Mouse (Mus musculus) lung, postnatal 0 days (tissue): Measurements from ENCODE around the gene Rnf213. TPM values are rescaled to one million over a fixed set of nuclear protein-coding genes. Genes with fewer than 3 reads are reported as not detected.

Experiments
- ATAC-seq: fragments of 200-750 bp; cut with Nextera tagmentation; 2 replicates; pipeline ENCODE4 v1.8.0; 2017; ENCODE audit warnings: moderate library complexity
- DNase-seq: peaks from one replicate; pipeline ENCODE4 v3.0.0-alpha.2; 2016; ENCODE audit warnings: low spot score
- H3K27ac ChIP-seq: fragments of 300-500 bp; sonication (generic); 2 replicates; pipeline ENCODE4 v1.5.1; 2014; ENCODE audit warnings: antibody characterized with exemption, mild to moderate bottlenecking, low read length, mixed read lengths
- H3K27me3 ChIP-seq: fragments of 300-500 bp; sonication (generic); replicated peaks from 2 replicates; pipeline ENCODE4 v1.6.1; 2014; ENCODE audit warnings: low read length, mixed read lengths; ENCODE audit not compliant: insufficient read depth
- H3K36me3 ChIP-seq: fragments of 300-500 bp; sonication (generic); 2 replicates; pipeline ENCODE4 v1.6.1; 2014; ENCODE audit warnings: low read length, mixed read lengths; ENCODE audit not compliant: insufficient read depth
- H3K4me1 ChIP-seq: fragments of 300-500 bp; sonication (generic); 2 replicates; pipeline ENCODE4 v1.6.1; 2014; ENCODE audit warnings: antibody characterized with exemption, low read depth, low read length, mixed read lengths; ENCODE audit not compliant: insufficient read depth
- H3K4me2 ChIP-seq: fragments of 300-500 bp; sonication (generic); replicated peaks from 2 replicates; pipeline ENCODE4 v1.6.1; 2014; ENCODE audit warnings: low read depth, mild to moderate bottlenecking, low read length, moderate library complexity, mixed read lengths
- H3K4me3 ChIP-seq: fragments of 300-500 bp; sonication (generic); 2 replicates; pipeline ENCODE4 v1.5.1; 2014; ENCODE audit warnings: low read depth, low read length
- H3K9ac ChIP-seq: fragments of 300-500 bp; sonication (generic); replicated peaks from 2 replicates; pipeline ENCODE4 v1.6.1; 2014; ENCODE audit warnings: low read depth, mild to moderate bottlenecking
- H3K9me3 ChIP-seq: fragments of 300-500 bp; sonication (generic); 2 replicates; pipeline ENCODE4 v1.6.1; 2016; ENCODE audit warnings: low read length, mixed read lengths
- CTCF ChIP-seq: IDR thresholded peaks from 2 replicates; pipeline ENCODE4 v1.5.1; 2016; ENCODE audit warnings: antibody characterized with exemption, mild to moderate bottlenecking
- EP300 ChIP-seq: IDR thresholded peaks from 2 replicates; pipeline ENCODE4 v1.6.1; 2016; ENCODE audit warnings: antibody characterized with exemption, mild to moderate bottlenecking, control low read depth
- WGBS: fragments of 180-500 bp; shearing (Covaris S2); extraction: QIAGEN DNeasy Blood & Tissue Kit; methylation state at CpG from one replicate; pipeline ENCODE4 v1.1.7; 2014; 5-methylcytosine and 5-hydroxymethylcytosine counted together
- polyA plus RNA-seq: library from polyadenylated mRNA; unstranded; fragments of >200 nt; fragmentation: Nextera tagmentation; extraction: Ambion mirVana; gene quantifications from 2 replicates; pipeline ENCODE4 v1.2.1, GENCODE M21; 2015

The Rnf213 gene
- polyA plus RNA-seq, 1 experiment from 2014 or later, result 8.2 TPM

DNA sequence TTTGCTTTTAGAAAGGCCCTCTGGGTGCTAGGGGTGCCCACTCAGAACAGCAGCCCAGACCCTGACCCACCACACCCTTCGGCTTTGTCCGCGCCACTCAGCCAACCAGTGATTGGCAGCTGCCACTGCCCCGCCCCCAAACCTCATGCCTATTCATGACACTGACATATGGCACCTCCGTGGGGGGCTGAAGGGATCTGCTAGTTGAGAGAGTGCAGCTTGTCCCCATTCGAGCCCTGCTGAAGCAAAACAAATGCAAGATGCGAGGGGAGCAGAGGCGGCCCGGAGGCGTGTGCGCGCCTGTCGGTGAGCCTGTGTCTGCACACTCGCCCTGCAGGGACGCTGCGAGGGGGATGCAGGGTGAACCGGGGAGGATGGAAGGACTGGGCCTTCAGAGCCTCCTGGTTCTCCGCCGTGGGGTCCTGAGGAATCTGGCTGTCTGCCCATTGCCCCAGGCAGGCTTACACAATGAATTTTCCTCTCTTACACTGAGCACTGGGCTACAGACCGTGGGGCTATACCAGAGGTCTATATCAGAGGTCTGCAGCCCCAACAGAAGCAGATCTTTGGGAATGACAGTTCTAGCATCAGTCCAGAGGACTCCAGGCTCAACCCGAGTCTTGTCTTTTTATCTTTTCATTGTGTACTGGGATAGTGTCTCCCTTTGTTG is 122.2 kb downstream of the Rnf213 start:
- Histone ChIP-seq H3K4me3 (no peak overlapping the region), H3K9me3 (no peaks in the 10 kb centered on the region), H3K36me3 (no peaks in the 10 kb centered on the region), H3K27ac (no peak overlapping the region), H3K27me3 (0 out of 2 replicates have a peak, but pooled peaks cover 4% of the 10 kb centered on the region), H3K4me2 (no peak overlapping the region), H3K4me1 (no peaks in the 10 kb centered on the region), H3K9ac (no peak overlapping the region)
- TF ChIP-seq EP300 (no peak), CTCF (peak; percentile 45)
- 5% methylated on average over 21 of the region's 21 CpGs for WGBS
- ATAC-seq (no peak), DNase-seq (no peak)

DNA sequence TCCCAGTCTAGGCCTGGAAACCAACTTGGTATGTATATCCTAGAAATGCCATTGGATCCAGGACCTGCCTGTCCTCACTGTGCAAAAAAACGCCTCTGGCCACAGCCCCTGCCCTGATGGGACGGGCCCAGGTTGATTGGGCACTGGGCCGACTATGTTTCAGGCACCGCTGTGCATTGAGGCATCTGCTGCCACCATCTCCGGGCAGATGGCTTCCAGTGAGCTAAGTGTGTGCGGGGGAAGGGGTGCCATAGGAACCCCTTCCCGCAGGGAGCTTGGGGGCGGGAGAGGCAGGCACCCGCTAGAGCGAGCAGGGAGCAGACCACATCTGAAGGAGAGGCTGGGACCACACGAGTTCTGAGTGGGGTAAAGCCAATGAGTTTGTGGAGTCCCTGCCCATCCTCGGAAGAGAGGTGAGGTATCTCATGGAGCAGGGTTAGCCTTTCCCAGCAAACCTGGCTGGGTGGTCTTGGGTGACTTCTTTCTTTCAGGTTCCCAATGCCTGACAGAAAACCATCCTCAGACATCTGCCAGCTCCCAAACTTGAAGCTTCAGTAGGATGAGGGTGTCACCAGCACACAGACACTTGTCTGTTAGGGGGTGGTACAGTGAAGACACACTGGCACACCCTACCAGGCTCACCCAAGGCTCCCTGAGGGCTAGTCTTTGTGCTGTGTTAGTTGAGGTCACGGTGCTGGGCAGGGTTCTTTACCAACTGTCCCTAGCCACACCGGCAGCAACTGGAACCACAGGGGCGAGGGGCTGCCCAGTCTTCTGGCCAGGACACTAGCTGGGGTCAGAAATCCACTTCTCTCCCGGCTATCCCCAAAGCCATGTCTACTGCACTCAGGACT is 123.2 kb downstream of the Rnf213 start:
- Histone ChIP-seq H3K4me2 (no peak overlapping the region), H3K4me3 (no peak overlapping the region), H3K4me1 (no peaks in the 10 kb centered on the region), H3K27me3 (0 out of 2 replicates have a peak, but pooled peaks cover 4% of the 10 kb centered on the region), H3K9me3 (no peaks in the 10 kb centered on the region), H3K9ac (no peak overlapping the region), H3K27ac (no peak overlapping the region), H3K36me3 (no peaks in the 10 kb centered on the region)
- ATAC-seq (no peak), DNase-seq (no peak)
- 78% methylated on average over 16 of the region's 16 CpGs for WGBS
- TF ChIP-seq CTCF (no peak), EP300 (no peak)

DNA sequence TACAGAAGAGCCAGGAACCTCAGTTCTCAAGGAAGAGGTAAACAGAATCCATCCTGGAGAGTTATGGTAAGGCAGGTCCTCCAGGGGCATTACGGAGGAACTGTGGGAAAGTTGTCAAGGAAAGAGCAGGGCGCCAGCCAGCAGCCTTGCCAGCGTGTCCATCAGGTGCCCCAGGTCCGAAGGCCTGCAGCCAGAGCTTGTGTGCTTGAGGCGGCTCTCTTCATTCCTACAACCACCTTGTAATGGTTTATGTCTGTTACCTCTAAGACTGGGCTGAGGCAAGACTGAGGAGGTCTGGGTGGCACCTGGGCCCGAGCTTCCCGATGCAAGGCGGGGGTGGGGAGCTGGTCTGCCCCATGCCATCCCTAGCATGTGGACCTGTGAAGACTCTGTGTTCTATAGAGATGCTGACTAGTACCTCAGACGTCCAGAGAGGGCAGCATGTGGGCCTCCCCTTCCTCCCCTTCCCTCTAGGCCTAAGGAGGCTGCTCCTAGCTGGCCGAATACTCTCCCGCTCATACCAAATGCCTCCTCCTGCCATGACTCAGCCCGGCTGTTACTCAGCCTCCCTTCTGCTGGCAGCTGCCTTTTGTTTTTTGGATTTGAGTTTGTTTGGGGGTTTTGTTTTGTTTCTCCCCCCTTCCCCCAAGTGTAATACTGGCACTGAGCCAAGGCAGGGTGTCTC is 123.9 kb downstream of the Rnf213 start:
- H3K27me3 ChIP-seq, result 0 out of 2 replicates have a peak, but pooled peaks cover 4% of the 10 kb centered on the region
- H3K4me1 ChIP-seq, result no peaks in the 10 kb centered on the region
- 65% methylated on average over 12 of the region's 12 CpGs for WGBS
- no peak overlapping the region for H3K4me2 ChIP-seq
- no peak overlapping the region for H3K9ac ChIP-seq
- no peak overlapping the region for H3K27ac ChIP-seq
- H3K36me3 ChIP-seq, result no peaks in the 10 kb centered on the region
- peak; percentile 64 for ATAC-seq
- DNase-seq, result peak; percentile 63
- H3K4me3 ChIP-seq, result no peak overlapping the region
- H3K9me3 ChIP-seq, result no peaks in the 10 kb centered on the region
- TF ChIP-seq EP300, result no peak
- peak; percentile 49 for TF ChIP-seq CTCF

- H3K36me3 ChIP-seq, result no peaks in the 10 kb centered on the region
- H3K27me3 ChIP-seq, result 0 out of 2 replicates have a peak, but pooled peaks cover 4% of the 10 kb centered on the region
- H3K27ac ChIP-seq, result no peak overlapping the region
- ATAC-seq (no peak), DNase-seq (no peak)
- no peak overlapping the region for H3K4me3 ChIP-seq
- no peak overlapping the region for H3K4me2 ChIP-seq
- no peaks in the 10 kb centered on the region for H3K9me3 ChIP-seq
- 91% methylated on average over 1 of the region's 1 CpGs for WGBS
- TF ChIP-seq EP300, result no peak
- no peak overlapping the region for H3K9ac ChIP-seq
- no peaks in the 10 kb centered on the region for H3K4me1 ChIP-seq
These were observed 126.5 kb downstream of the Rnf213 start for GRCm38 (mm10) chr11:119519387-119519786.

DNA sequence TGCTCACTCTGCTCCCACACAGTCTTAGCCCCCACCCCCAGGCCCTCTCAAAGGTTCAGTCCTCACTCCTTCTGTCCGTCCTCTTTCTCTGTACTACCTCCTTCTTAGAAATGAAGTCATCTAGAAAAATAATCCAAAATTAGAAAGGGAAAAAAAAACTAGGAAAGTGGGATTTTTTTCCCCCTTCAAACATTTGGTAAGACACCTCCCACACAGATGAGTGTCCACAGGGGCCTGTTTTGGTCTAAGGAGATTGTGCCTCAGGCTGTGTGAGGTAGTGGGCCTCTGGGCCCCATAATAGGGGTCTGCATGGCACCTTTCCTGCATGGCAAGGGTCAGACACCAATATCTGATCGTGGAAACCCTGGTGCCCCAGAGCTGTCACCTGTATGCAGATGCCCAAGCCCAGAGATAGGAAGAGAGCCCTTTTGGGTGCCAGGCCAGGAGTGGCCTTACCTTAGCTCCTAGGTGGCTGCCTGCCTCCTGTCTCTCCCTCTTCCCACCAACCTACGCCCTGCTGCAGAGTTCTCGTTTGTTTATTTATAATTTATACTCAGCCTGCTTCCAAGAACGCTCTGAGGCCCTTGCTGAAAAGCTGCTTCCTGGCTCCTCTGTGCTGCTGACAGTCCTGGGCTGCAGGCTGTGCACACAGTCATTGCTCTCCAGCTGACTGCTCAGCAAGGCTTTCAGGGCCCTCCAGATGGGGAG is 127.3 kb downstream of the Rnf213 start:
- 0 out of 2 replicates have a peak, but pooled peaks cover under 1% of the 10 kb centered on the region for H3K27me3 ChIP-seq
- H3K4me1 ChIP-seq, result no peaks in the 10 kb centered on the region
- WGBS, result 34% methylated on average over 5 of the region's 5 CpGs
- no peak for TF ChIP-seq EP300
- TF ChIP-seq CTCF, result no peak
- no peak overlapping the region for H3K4me3 ChIP-seq
- H3K27ac ChIP-seq, result no peak overlapping the region
- H3K4me2 ChIP-seq, result no peak overlapping the region
- H3K9ac ChIP-seq, result no peak overlapping the region
- no peaks in the 10 kb centered on the region for H3K36me3 ChIP-seq
- DNase-seq, result no peak
- ATAC-seq, result no peak
- no peaks in the 10 kb centered on the region for H3K9me3 ChIP-seq

GRCm38 (mm10) chr11:119520713-119521063 is 127.8 kb downstream of the Rnf213 start:
- TF ChIP-seq CTCF, result no peak
- Histone ChIP-seq H3K9me3 (no peaks in the 10 kb centered on the region), H3K27me3 (no peaks in the 10 kb centered on the region), H3K9ac (no peak overlapping the region), H3K27ac (no peak overlapping the region), H3K4me2 (no peak overlapping the region), H3K36me3 (no peaks in the 10 kb centered on the region), H3K4me1 (no peaks in the 10 kb centered on the region), H3K4me3 (no peak overlapping the region)
- no peak for DNase-seq
- ATAC-seq, result no peak
